Mouse (Mus musculus): ENCODE measurements around the gene C1qtnf2.

Gene C1qtnf2

GRCm38 (mm10) chr11:43484057-43484456 is 10.0 kb downstream of the C1qtnf2 start:
- no peak for DNase-seq

DNA sequence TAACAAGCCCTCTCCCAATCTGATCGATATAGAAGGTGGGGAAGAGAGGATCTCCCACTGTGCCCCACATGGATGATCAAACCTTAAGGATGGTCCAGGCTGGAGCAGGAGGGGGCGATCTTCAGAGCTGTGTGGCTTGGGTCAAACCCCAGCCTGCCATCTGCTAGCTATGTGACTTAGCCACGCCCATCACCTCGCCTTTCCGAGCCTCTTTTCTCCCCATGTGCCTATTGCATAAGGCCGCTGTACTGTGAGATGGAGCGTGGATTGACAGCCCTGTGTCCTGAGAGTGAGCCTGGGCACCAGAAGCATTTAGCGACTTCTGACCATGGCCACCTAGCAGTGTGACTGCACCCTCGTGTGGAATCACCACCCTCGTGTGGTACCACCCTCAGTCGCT is 10.6 kb downstream of the C1qtnf2 start:
- DNase-seq = no peak

DNA sequence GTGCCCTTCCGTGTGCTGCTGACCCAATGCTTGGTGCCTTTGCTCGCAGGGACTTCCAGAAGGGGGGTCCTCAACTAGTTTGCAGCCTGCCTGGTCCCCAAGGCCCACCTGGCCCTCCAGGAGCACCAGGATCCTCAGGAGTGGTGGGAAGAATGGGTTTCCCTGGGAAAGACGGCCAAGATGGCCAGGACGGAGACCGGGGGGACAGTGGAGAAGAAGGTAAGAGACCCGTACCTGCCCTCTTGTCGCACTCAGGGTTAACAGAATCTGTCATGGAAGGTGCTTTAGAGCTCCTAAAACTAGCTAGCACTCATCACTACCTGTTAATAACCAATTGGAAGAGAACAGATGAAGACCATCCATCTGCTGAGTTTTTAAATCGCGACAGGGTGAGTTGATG is 11.8 kb downstream of the C1qtnf2 start:
- no peak for DNase-seq

DNA sequence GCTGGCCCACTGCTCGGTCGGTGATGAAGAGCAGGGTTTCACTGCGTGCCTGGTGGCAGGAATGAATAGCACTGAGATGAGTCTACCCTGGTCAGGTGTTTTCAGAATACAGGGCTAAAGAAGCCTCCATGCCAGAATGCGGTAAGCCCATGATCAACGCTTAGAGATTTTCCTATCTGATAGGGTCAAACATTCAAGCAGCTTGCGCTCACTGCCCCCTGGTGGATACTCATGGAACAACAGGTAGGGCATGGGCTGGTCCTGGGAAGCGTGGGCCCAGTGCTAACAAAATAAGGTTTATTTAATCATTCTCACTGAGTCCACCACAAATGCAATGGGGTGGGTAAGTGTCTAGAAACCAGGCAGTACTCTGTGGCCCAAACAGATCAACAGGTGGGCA is 18.6 kb downstream of the C1qtnf2 start:
- DNase-seq = peak; percentile 78

GRCm38 (mm10) chr11:43493815-43494409 is 19.8 kb downstream of the C1qtnf2 start:
- peak; percentile 70 for DNase-seq

- no peak for DNase-seq
Measured at GRCm38 (mm10) chr11:43495037-43495436, 21.0 kb downstream of the C1qtnf2 start.

- DNase-seq = no peak
Measured at GRCm38 (mm10) chr11:43495532-43495931, 21.5 kb downstream of the C1qtnf2 start.

GRCm38 (mm10) chr11:43501256-43501655 is 27.2 kb downstream of the C1qtnf2 start:
- DNase-seq = no peak

DNA sequence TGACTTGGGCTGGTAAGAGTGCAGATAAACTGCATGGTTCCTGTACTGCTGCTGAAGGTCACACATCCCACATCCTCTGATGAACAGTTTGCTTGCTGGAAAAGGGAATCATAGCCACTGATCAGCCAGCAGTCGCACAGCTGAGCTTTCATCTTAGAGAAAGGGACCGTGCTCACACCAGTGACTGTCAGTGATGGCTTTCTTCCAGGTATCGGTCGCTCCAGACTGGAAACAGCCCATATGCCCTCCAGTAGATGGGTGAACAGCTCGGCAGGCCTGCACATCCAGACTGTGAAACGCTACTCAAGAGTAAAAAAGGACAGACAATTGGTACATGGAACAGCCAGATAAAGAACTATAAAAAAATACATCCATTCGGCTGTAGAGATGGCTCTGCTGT is 31.1 kb downstream of the C1qtnf2 start:
- no peak for DNase-seq

DNA sequence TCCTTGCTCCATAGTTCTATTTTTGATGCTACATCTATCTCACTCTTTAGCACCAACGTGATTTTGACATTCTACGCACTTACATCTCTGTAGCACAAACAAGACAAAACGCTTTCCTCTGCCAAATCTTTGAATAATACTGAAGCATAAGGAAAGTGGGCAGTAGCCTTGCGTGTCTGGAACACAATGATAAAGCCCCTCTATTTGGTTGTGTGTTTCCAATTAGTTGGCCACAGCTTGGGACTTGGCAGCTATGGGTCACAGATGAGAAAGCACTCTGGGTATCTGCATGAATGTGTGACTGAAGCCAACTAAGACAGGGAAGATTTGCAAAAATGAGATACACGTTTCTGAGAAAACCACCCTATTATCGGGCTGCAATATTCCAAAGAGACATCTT is 33.9 kb downstream of the C1qtnf2 start:
- DNase-seq = no peak

DNA sequence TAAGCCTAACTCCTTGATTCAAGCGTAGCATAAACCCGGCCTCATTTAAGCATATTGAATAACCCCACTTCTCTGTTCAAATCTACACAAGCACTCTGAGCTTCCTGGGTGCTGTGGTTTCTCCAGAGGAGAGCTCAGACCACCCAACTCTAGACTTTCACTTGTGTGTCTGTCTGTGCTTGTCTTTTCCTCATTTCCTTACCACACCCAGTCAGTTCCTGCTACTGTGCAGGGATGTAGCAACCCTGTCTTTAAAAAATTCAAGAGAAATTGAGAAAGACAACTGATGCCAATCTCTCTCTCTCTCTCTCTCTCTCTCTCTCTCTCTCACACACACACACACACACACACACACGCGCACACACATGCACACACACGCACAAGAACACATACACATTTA is 35.8 kb downstream of the C1qtnf2 start:
- DNase-seq = no peak

- no peak for DNase-seq
Measured at GRCm38 (mm10) chr11:43512661-43513190, 38.6 kb downstream of the C1qtnf2 start.

DNA sequence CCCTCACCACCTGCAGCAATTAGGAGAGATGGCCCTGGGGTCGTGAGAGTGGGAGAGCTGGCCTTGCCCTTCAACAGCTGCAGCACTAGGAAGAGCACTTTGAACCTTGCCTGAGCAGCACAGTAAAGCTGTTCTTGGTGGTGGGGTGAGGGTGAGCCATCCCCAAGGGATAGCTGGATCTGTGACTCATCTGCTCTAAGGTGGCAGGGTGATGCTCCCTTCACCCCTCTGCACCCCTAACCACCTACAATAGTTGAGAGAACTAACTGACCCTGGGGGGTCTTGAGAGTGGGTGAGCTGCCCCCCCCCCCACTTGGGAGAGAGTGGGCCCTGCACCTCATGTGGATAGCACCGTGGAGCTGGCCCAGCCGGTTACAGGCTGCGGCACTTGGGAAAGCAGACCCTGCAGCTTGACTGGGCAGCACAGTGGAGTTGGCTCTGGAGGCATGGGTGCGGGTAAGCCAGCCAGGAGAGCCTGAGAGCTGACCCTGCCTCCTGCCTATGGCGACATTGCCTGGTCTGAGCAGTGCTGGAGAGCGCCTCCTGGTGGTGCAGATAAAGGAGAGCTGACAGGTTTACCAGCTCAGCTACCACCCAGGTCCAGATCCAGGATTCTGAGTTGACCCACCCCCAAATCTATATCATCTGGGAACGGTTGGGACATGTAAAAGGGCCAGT is 42.4 kb downstream of the C1qtnf2 start:
- DNase-seq = peak; percentile 42

GRCm38 (mm10) chr11:43517641-43518040 is 43.6 kb downstream of the C1qtnf2 start:
- DNase-seq = no peak

DNA sequence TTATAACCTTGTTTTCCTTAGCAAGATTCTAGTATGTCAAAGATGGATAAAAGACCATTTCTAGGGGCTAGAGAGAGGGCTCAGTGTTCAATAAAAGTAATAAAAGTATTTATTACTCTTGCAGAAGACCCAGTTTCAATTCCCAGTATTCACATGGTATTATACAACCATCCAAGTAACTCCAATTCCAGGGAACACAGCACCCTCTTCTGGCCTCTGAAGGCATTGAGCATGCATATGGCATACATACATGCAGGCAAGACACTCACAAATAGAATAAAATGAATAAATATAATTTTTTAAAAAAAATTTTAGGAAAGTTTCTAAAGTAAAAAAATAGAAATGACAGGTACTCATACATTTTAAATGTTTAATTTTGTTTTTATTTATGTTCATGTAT is 44.0 kb downstream of the C1qtnf2 start:
- no peak for DNase-seq

GRCm38 (mm10) chr11:43518821-43519220 is 44.7 kb downstream of the C1qtnf2 start:
- no peak for DNase-seq

DNA sequence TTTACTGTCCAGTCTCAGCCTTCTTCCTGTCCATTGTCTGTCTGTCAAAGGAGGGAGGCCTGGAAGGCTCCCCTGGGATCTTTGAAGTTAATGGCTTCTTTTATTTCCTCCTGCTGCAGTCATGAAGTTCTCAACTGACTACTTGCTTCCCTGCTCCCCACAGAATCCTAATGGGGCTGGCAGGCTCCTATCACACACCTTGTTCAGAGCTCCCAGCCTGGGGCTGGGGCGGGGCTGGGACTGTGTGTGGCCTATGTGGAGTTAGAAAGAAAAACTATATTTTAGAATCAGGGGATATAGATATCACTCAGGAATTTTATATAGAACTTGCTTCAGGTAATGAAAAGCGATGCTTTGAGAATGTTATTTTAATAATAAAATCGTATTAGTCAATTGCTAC is 46.4 kb downstream of the C1qtnf2 start:
- no peak for DNase-seq

- DNase-seq = no peak
Measured at GRCm38 (mm10) chr11:43528078-43528682, 54.1 kb downstream of the C1qtnf2 start.

DNA sequence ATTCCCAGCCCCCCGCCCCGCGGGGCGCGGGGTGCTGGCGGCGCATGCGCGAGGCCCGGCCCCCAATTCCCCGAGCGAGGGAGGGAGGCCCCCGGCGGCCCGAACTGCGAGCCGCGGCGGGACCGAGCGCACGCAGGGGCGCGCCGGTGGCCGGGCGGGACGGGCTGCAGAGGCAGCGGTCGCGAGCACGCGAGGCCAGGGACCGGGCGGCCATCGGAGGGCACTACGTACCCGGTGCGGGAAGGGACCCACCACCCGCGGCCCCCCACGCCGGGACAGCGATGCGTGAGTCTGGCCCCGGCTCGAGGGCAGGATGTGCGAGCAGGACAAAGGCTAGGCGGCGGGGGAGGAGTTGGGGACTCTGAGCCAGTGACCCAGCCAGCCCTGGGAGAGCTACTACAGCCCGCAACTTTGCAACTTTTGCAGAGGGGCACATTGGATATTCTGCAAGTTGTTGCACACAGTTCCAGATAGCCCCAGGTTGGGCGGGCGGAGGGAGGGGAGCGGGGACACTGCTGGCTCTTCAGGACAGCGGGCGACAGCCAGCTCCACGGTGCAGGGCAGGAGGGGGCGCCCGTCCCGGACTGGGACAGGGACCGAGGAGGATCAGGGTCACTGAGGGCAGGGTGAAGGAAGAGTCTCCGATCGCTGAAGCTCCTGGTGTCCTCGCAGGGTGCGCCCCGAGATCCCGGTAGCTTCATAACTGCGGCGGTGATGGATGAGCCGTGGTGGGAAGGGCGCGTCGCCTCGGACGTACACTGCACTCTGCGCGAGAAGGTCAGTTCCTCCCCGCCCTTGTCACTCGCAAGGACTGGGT is 54.8 kb downstream of the C1qtnf2 start, which contains the start of gene Ccnjl:
TSS of gene Ccnjl (plus strand) at position 102 of the 817 bp plus-strand sequence.
- peak; percentile 86 for DNase-seq

GRCm38 (mm10) chr11:43530043-43530442 is 56.0 kb downstream of the C1qtnf2 start:
- DNase-seq = no peak

DNA sequence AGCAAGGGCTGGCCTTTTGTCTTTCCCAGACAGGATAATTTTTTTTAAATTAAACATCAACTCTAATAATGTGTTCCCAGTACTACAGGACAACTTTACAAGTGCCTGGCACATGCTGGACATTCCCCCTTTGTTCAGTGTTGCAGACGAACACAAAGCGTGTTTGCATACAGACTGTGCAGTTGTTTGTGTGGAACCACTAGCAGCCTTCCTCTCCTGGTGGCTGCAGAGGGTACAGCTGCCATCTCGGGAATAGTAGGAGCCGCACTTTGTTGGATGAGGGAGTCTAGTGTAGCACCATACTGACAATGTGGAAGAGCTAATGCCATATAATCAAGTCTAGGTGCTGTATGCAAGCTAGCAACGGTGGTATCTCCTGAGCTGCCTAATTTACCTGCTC is 57.5 kb downstream of the C1qtnf2 start:
- DNase-seq = no peak

GRCm38 (mm10) chr11:43537074-43537473 is 63.0 kb downstream of the C1qtnf2 start:
- DNase-seq = no peak

DNA sequence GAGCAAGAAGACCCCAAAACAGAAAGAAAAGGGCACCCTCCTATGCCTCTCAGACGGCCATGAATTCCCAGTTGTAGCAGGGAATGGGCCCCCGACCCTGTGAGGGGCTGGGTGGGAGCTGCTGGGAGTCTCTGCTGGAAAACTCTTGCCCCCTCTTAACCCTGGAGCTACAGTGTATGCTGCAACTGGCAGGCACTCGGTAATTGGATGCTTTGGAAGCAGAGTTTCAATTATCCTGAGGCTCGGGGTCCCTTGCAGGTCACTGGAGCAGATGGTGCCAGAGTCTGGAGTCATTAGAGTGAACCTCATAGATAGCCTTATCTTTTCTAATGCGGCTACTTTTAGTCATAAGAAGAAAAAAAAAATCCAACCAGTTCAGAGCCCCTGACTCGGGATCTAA is 65.8 kb downstream of the C1qtnf2 start:
- DNase-seq = no peak
